Mouse (Mus musculus): Measurements from ENCODE around the gene Kidins220. TPM values are rescaled to one million over a fixed set of nuclear protein-coding genes. Genes with fewer than 3 reads are reported as not detected.

Kidins220 gene
- polyA plus RNA-seq, 1 experiment from 2014 or later, result 80.0 TPM

DNA sequence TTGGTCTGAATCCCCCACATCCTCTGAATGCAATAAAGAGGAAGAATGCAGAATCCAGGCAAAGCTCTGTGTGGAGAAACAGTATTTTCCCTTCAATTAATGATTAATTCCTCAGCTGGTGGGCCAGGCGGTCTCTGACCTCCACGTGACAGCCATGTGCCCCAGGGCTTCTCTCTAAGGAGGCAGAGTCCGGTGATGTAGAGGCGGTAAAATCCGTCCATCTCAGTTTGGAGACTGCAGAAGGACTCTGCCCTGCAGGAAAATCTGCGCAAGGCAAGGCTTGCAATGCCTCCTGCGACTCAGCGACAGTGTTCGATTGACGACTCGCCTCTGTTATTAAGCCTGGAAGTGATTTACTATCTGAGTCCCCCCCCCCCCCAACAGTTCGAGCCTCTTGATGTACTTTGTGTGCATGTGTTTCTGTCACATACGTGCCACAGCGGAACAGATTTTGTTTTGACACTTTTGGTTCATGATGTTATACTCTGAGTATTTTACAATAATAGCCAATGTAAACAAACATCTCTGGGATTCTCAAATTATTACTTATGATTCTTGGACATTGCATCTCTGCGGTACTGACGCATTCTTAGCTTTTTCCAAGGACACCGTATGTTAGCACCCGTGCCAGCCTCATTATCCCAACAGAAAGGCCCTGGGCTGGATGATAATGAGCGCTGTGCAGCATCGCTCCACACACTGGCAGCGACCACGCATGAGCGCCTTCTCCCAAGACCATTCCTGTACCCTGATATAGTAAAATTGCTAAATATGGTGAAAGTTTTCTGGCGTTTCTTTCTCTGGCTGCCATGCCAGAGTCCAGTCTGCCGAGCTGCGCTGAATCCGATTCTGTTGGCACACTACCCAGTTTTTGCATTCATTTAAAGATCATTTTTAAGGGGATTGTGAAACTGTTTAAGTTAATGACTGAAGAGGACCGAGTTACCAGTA, 122.8 kb downstream of the Kidins220 start:
- no peaks in the 10 kb centered on the region for H3K36me3 ChIP-seq (replicated peaks)
- H3K9ac ChIP-seq, result peak overlapping the region; percentile 29; the same call in 1 of the 2 replicates
- H3K27ac ChIP-seq, result peak overlapping the region; percentile 93
- H3K4me1 ChIP-seq, result peaks cover 59% of the 10 kb centered on the region
- peak overlapping the region; percentile 95 for H3K4me2 ChIP-seq
- 2% methylated on average over 28 of the region's 28 CpGs for WGBS
- H3K9me3 ChIP-seq, result no peaks in the 10 kb centered on the region
- H3K27me3 ChIP-seq, result peaks cover 11% of the 10 kb centered on the region; the same call in 1 of the 2 replicates
- H3K4me3 ChIP-seq (replicated peaks), result peak overlapping the region; percentile 52
- ATAC-seq (ENCODE audit: low FRiP score), result no peak

DNA sequence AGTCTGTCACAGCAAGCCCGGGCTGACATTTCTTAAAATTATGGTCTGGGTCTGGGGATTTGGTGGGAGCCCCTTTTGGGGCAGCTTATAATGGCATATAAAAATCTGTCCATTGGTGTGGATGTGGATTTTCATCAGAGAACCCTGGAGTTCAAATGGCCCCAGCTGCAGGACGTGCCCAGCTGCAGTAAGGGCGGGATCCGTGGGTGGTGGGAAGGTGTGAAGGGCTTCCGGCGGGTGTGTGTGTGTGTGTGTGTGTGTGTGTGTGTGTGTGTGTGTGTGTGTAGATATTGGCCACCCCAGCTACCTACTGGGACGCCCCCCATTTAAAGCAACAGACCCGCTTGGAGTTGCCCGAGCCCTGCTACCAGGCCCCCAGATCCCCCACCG, 123.4 kb downstream of the Kidins220 start:
- Histone ChIP-seq H3K9ac (peak overlapping the region; percentile 77), H3K9me3 (no peaks in the 10 kb centered on the region), H3K4me3 (replicated peaks) (peak overlapping the region; percentile 52), H3K4me1 (peaks cover 53% of the 10 kb centered on the region), H3K36me3 (replicated peaks) (no peaks in the 10 kb centered on the region), H3K27me3 (peaks cover 9% of the 10 kb centered on the region; the same call in 1 of the 2 replicates), H3K4me2 (peak overlapping the region; percentile 95), H3K27ac (peak overlapping the region; percentile 93)
- no peak for ATAC-seq (ENCODE audit: low FRiP score)
- 2% methylated on average over 6 of the region's 10 CpGs for WGBS

DNA sequence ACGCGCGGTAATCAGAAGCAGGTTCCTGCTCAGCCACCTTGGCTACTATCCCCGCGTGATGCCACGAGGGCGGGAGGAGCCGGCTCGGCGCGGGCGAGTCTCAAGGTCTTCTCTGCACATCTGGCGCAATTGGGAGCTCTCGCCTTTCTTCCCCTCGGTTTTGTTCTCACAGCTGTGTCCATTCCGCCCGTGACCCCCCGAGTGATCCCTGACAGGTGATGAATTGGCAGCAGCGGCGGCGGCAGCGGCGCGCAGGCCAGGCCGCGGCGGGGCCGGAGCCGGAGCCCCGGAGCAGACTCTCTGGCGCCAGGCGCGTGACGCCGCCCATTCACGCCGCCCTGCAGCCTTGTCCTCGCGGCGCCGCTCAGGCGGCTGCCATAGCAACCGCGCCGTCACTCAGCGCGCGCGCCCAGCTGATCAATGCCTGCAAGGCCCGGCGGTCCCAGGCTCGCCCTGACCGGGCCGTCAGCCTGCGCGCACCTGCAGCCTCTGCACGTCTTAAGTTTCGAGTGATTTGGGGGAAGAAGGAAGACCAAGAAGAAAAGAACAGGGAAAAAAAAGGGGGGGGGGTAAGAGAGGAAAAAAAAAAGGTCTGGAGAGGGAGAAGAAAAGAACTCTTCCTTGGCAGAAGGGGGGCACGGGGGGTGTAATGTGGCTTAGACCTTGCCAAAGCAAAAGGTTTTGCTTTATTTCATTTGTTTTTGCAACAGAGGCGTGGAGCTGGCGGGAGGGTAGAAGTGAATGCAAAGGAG, 124.0 kb downstream of the Kidins220 start:
- Histone ChIP-seq H3K4me2 (peak overlapping the region; percentile 95), H3K27me3 (peaks cover 8% of the 10 kb centered on the region; the same call in 1 of the 2 replicates), H3K4me3 (replicated peaks) (peak overlapping the region; percentile 52), H3K9me3 (no peaks in the 10 kb centered on the region), H3K27ac (peak overlapping the region; percentile 93), H3K36me3 (replicated peaks) (no peaks in the 10 kb centered on the region), H3K9ac (peak overlapping the region; percentile 77), H3K4me1 (peaks cover 48% of the 10 kb centered on the region)
- ATAC-seq (ENCODE audit: low FRiP score), result peak; percentile 80
- 1% methylated on average over 61 of the region's 61 CpGs for WGBS

- H3K27me3 ChIP-seq, result peaks cover 8% of the 10 kb centered on the region; the same call in 1 of the 2 replicates
- H3K4me2 ChIP-seq, result peak overlapping the region; percentile 95
- H3K9me3 ChIP-seq, result no peaks in the 10 kb centered on the region
- peak overlapping the region; percentile 93 for H3K27ac ChIP-seq
- no peaks in the 10 kb centered on the region for H3K36me3 ChIP-seq (replicated peaks)
- peaks cover 48% of the 10 kb centered on the region for H3K4me1 ChIP-seq
- no peak for ATAC-seq (ENCODE audit: low FRiP score)
- H3K4me3 ChIP-seq (replicated peaks), result peak overlapping the region; percentile 52
- peak overlapping the region; percentile 77 for H3K9ac ChIP-seq
- 1% methylated on average over 9 of the region's 9 CpGs for WGBS
Measured at GRCm38 (mm10) chr12:25099313-25099562, 124.5 kb downstream of the Kidins220 start.

- no peaks in the 10 kb centered on the region for H3K9me3 ChIP-seq
- peak overlapping the region; percentile 52 for H3K4me3 ChIP-seq (replicated peaks)
- no peaks in the 10 kb centered on the region for H3K36me3 ChIP-seq (replicated peaks)
- H3K4me1 ChIP-seq, result peaks cover 48% of the 10 kb centered on the region
- no peak for ATAC-seq (ENCODE audit: low FRiP score)
- H3K27ac ChIP-seq, result peak overlapping the region; percentile 93
- under 1% methylated on average over 38 of the region's 38 CpGs for WGBS
- peaks cover 8% of the 10 kb centered on the region; the same call in 1 of the 2 replicates for H3K27me3 ChIP-seq
- H3K9ac ChIP-seq, result peak overlapping the region; percentile 77
- peak overlapping the region; percentile 95 for H3K4me2 ChIP-seq
Measured at GRCm38 (mm10) chr12:25099563-25100408, 125.1 kb downstream of the Kidins220 start.

DNA sequence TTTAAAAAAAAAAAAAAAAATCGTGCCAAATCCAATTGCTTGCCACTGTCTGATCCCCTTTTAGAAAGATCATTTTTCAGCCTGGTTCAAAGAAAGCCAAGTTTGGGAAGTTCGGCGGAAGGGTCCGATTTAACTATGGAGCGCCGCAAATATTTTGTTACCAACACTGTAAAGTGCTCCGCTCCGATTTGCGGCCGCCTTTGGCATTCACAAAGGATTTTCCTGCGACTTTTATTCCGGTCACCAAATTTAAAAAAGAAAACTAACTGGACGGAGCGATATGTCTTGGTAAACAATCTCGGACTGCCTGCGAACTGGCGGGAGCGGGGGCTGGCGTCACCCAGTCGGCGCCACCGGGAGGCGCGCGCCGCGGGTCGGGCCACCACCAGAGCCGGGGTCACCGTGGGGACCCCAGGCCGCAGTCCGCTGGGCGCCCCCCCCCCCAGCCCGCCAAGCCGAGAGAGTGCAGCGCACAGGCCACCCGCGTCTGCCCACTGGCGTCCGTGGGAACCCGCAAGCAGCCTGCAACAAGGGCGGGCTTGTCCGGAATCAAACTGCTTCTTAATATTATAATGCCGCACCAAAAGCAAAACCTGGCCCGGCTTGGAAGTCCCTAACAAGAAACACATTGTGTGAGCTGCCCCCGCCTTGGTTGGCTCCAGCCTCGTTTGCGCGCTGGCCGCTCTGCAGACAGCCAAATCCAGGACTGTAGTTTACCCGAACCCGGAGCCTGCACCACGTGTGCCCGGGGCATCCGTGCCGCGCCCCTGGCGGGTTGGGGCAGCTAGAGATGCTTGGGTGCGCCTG, 125.9 kb downstream of the Kidins220 start:
- peaks cover 9% of the 10 kb centered on the region; the same call in 1 of the 2 replicates for H3K27me3 ChIP-seq
- H3K9ac ChIP-seq, result peak overlapping the region; percentile 77
- H3K36me3 ChIP-seq (replicated peaks), result no peaks in the 10 kb centered on the region
- H3K4me3 ChIP-seq (replicated peaks), result peak overlapping the region; percentile 52
- no peak for ATAC-seq (ENCODE audit: low FRiP score)
- H3K27ac ChIP-seq, result peak overlapping the region; percentile 93
- H3K4me1 ChIP-seq, result peaks cover 48% of the 10 kb centered on the region
- H3K4me2 ChIP-seq, result peak overlapping the region; percentile 95
- WGBS, result under 1% methylated on average over 58 of the region's 59 CpGs
- H3K9me3 ChIP-seq, result no peaks in the 10 kb centered on the region

DNA sequence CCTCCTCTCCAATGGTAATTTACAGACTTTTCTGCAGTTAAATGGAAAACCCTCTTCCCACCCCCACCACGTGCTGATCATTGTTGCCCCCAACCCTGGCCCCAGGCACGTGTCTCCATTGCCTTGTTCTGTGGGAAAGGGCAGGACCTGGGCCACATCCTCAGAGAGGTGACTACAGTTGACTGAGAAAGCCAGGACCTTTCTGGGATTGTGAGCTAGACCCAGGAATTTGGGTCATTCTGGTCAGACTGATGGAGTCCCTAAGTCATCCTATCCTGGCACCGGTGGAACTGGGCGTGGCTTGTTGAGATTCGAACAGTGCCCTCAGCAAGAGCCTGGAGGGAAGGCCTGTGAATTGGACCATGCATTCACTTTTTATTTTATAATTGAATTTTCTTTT, 126.7 kb downstream of the Kidins220 start:
- peak overlapping the region; percentile 95 for H3K4me2 ChIP-seq
- H3K9me3 ChIP-seq, result no peaks in the 10 kb centered on the region
- no peak overlapping the region for H3K4me3 ChIP-seq (replicated peaks)
- no peaks in the 10 kb centered on the region for H3K36me3 ChIP-seq (replicated peaks)
- H3K9ac ChIP-seq, result no peak overlapping the region
- WGBS, result 19% methylated on average over 5 of the region's 5 CpGs
- peaks cover 14% of the 10 kb centered on the region; the same call in 1 of the 2 replicates for H3K27me3 ChIP-seq
- ATAC-seq (ENCODE audit: low FRiP score), result no peak
- peaks cover 47% of the 10 kb centered on the region for H3K4me1 ChIP-seq
- no peak overlapping the region for H3K27ac ChIP-seq

DNA sequence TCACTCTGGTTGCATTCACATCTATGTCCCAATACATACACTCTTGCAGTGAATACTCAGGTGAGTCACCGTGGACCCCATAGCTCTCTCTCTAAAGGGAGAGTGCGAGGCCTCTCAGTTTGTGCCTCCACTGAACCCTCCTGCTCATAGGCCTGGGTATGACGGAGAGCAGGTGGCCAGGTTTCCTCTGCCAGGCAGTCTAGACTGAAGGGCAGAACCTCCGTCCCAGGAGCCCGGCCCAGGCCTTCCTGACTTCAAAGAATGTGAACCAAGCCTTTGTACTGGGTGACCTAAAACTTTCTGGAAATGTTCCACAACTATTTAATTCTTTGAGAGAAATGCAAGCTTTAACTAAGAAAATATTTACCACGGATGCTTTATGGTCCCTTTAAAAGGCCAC, 129.2 kb downstream of the Kidins220 start:
- H3K4me2 ChIP-seq, result no peak overlapping the region
- H3K9ac ChIP-seq, result no peak overlapping the region
- no peaks in the 10 kb centered on the region for H3K9me3 ChIP-seq
- 82% methylated on average over 6 of the region's 6 CpGs for WGBS
- no peak for ATAC-seq (ENCODE audit: low FRiP score)
- no peak overlapping the region for H3K4me3 ChIP-seq (replicated peaks)
- peaks cover 26% of the 10 kb centered on the region for H3K4me1 ChIP-seq
- peaks cover 18% of the 10 kb centered on the region; the same call in 1 of the 2 replicates for H3K27me3 ChIP-seq
- no peak overlapping the region for H3K27ac ChIP-seq
- H3K36me3 ChIP-seq (replicated peaks), result no peaks in the 10 kb centered on the region

DNA sequence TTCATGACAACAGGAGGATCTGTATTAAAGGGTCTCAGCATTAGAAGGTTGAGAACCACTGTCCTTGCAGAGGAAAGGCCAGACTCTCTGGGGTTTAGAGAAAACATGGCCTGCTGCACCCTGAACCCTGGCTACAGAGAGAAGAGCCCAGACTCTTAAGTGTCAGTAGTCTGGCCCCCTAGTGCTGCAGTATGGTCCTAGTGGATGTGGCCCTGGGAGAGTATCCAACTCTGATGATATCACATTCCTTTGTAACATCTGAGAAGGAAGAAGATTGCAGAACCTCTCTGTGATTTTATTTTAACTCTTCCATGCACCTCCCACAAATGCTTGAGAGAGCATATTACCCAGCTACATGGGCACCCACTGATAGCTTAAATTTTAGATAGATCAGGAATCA, 129.8 kb downstream of the Kidins220 start:
- H3K36me3 ChIP-seq (replicated peaks), result no peaks in the 10 kb centered on the region
- no peak overlapping the region for H3K4me2 ChIP-seq
- H3K27ac ChIP-seq, result no peak overlapping the region
- no peak overlapping the region for H3K9ac ChIP-seq
- ATAC-seq (ENCODE audit: low FRiP score), result no peak
- H3K9me3 ChIP-seq, result no peaks in the 10 kb centered on the region
- H3K4me3 ChIP-seq (replicated peaks), result no peak overlapping the region
- H3K27me3 ChIP-seq, result peaks cover 20% of the 10 kb centered on the region; the same call in 1 of the 2 replicates
- H3K4me1 ChIP-seq, result peaks cover 20% of the 10 kb centered on the region

DNA sequence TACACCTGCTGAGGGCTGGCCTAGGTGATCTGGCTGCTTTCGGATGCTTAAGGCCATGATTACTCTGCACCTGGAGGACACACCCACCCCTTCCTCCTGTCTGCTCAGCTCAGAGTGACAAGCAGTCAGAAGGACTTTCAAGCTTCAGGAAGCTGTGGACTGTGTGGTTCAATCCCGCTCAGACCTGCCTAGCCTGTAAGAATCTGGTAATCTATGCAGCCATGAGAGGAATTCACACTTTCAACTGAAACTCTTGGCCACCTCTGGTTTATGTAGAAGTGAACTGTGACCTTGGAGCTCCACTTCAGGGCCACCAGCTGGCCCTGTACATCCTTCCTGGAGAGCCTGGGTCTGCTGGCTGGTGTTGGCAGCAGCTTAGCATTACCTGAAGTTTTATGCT, 134.1 kb downstream of the Kidins220 start:
- no peaks in the 10 kb centered on the region for H3K9me3 ChIP-seq
- H3K4me3 ChIP-seq (replicated peaks), result no peak overlapping the region
- WGBS, result 78% methylated on average over 2 of the region's 2 CpGs
- no peak overlapping the region for H3K9ac ChIP-seq
- no peak for ATAC-seq (ENCODE audit: low FRiP score)
- 0 out of 2 replicates have a peak, but pooled peaks cover 12% of the 10 kb centered on the region for H3K27me3 ChIP-seq
- H3K4me2 ChIP-seq, result no peak overlapping the region
- no peaks in the 10 kb centered on the region for H3K4me1 ChIP-seq
- H3K27ac ChIP-seq, result no peak overlapping the region
- no peaks in the 10 kb centered on the region for H3K36me3 ChIP-seq (replicated peaks)

DNA sequence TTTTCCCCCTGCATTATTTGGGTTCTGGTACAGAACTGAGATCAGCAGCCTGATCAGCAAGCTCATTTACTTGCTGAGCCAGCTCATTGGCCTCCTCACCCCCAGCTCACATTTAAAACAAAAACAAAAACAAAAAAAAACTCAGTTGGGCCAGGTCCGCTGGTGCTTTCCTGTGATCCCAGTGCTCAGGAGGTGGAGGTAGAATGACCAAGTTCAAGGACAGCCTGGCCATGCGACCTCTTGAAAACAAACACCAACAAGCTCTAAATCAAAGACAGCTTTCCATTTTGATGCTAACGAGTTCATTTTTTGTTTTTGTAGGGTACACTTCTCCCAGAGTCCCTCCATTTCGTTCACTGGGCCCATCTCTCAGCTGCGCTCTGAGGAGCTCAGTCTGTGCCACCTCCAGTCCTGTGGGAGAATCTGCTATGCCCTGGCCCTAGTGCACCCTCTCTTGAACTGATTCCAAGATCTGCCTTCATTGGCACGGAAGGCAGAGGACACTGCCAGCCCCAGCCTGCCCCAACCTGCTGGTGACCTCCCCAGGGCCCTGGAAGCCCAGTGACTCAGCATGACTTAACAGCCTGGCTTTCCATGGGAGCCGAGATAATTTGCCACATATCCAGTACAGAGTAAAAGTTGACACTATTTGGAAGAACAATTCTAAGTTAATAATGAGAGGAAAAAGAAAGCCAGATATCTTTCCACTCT, 135.4 kb downstream of the Kidins220 start:
- no peak overlapping the region for H3K27ac ChIP-seq
- H3K27me3 ChIP-seq, result 0 out of 2 replicates have a peak, but pooled peaks cover 12% of the 10 kb centered on the region
- no peak for ATAC-seq (ENCODE audit: low FRiP score)
- no peaks in the 10 kb centered on the region for H3K9me3 ChIP-seq
- no peak overlapping the region for H3K4me3 ChIP-seq (replicated peaks)
- H3K4me2 ChIP-seq, result no peak overlapping the region
- 73% methylated on average over 7 of the region's 7 CpGs for WGBS
- H3K36me3 ChIP-seq (replicated peaks), result no peaks in the 10 kb centered on the region
- no peak overlapping the region for H3K9ac ChIP-seq
- no peaks in the 10 kb centered on the region for H3K4me1 ChIP-seq

Measured in forebrain, embryonic 12.5 days (tissue).